Mouse (Mus musculus): ENCODE data around the gene Pink1.
A peak's percentile ranks its signal among the peaks of the same experiment; 100 is the strongest.

Pink1 gene

GRCm38 (mm10) chr4:138326077-138326695 lies at the start of gene Pink1:
Pink1 (minus strand) TSS chr4:138326307.
- DNase-seq (ENCODE audit: low spot score): peak; percentile 92

GRCm38 (mm10) chr4:138375117-138375516 lies 49.0 kb upstream of the Pink1 start:
- no peak for DNase-seq (ENCODE audit: low spot score)

- DNase-seq (ENCODE audit: low spot score): no peak
Measured at GRCm38 (mm10) chr4:138370996-138371516, 44.9 kb upstream of the Pink1 start.

- no peak for DNase-seq (ENCODE audit: low spot score)
Measured at GRCm38 (mm10) chr4:138368498-138369260, 42.6 kb upstream of the Pink1 start.

GRCm38 (mm10) chr4:138367641-138368497 lies 41.8 kb upstream of the Pink1 start, which contains the start of gene Cda:
Cda (minus strand) TSS chr4:138367992.
- DNase-seq (ENCODE audit: low spot score): peak; percentile 83

- DNase-seq (ENCODE audit: low spot score): no peak
Measured at GRCm38 (mm10) chr4:138366561-138366960, 40.5 kb upstream of the Pink1 start.

- DNase-seq (ENCODE audit: low spot score): no peak
Measured at GRCm38 (mm10) chr4:138363511-138363910, 37.4 kb upstream of the Pink1 start.

GRCm38 (mm10) chr4:138362883-138363282 lies 36.8 kb upstream of the Pink1 start:
- DNase-seq (ENCODE audit: low spot score): no peak

GRCm38 (mm10) chr4:138361370-138361821 lies 35.3 kb upstream of the Pink1 start:
- peak; percentile 15 for DNase-seq (ENCODE audit: low spot score)

- no peak for DNase-seq (ENCODE audit: low spot score)
Measured at GRCm38 (mm10) chr4:138358176-138358575, 32.1 kb upstream of the Pink1 start.

- no peak for DNase-seq (ENCODE audit: low spot score)
Measured at GRCm38 (mm10) chr4:138356551-138356950, 30.4 kb upstream of the Pink1 start.

- no peak for DNase-seq (ENCODE audit: low spot score)
Measured at GRCm38 (mm10) chr4:138356141-138356540, 30.0 kb upstream of the Pink1 start.

- no peak for DNase-seq (ENCODE audit: low spot score)
Measured at GRCm38 (mm10) chr4:138355496-138355895, 29.4 kb upstream of the Pink1 start.

- DNase-seq (ENCODE audit: low spot score): no peak
Measured at GRCm38 (mm10) chr4:138353438-138354171, 27.5 kb upstream of the Pink1 start.

- no peak for DNase-seq (ENCODE audit: low spot score)
Measured at GRCm38 (mm10) chr4:138352692-138353091, 26.6 kb upstream of the Pink1 start.

- no peak for DNase-seq (ENCODE audit: low spot score)
Measured at GRCm38 (mm10) chr4:138351821-138352220, 25.7 kb upstream of the Pink1 start.

- DNase-seq (ENCODE audit: low spot score): no peak
Measured at GRCm38 (mm10) chr4:138348716-138349115, 22.6 kb upstream of the Pink1 start.

- DNase-seq (ENCODE audit: low spot score): no peak
Measured at GRCm38 (mm10) chr4:138347280-138347679, 21.2 kb upstream of the Pink1 start.

- DNase-seq (ENCODE audit: low spot score): no peak
Measured at GRCm38 (mm10) chr4:138344891-138345545, 18.9 kb upstream of the Pink1 start.

- DNase-seq (ENCODE audit: low spot score): no peak
Measured at GRCm38 (mm10) chr4:138343341-138343837, 17.3 kb upstream of the Pink1 start.

- no peak for DNase-seq (ENCODE audit: low spot score)
Measured at GRCm38 (mm10) chr4:138342778-138343177, 16.7 kb upstream of the Pink1 start.
